Mouse (Mus musculus) cortical plate, adult 2 months (tissue): Measurements from ENCODE around the gene Rpa1.

Source experiments
- CTCF ChIP-seq: fragments of 200-500 bp; IDR thresholded peaks from 2 replicates; pipeline ENCODE4 v1.5.1; 2011; ENCODE audit warnings: mild to moderate bottlenecking, control low read depth, low read length; ENCODE audit not compliant: insufficient read depth; ENCODE audit errors: extremely low read depth
- POLR2A ChIP-seq: fragments of 200-500 bp; IDR thresholded peaks from 2 replicates; pipeline ENCODE4 v1.6.1; 2011; ENCODE audit warnings: mild to moderate bottlenecking, low read length, control low read depth; ENCODE audit not compliant: insufficient read depth; ENCODE audit errors: extremely low read depth

DNA sequence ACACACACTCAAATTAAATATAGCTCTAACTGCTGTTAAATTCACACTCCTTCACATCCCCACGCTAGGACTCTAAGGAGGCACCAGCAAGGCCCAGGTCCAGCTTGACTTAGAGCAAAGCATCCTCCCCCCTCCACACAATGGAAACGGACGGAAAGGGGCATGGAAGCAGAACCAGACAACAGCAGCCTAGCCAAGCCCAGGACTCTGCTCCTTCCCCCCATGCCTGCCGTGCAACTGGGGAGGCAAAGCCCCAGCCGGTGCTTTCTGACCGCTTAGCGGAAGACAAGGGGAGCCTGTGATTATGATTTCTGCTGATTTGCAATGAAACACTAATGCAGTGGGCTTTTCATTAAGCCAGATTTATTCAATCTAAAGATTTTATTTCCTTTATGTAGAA, 70.0 kb downstream of the Rpa1 start:
- TF ChIP-seq CTCF, result no peak
- TF ChIP-seq POLR2A, result no peak
